Mouse (Mus musculus): ENCODE results near the gene Zfp658. TPM values are rescaled to one million over a fixed set of nuclear protein-coding genes. Genes with fewer than 3 reads are reported as not detected.

Zfp658 gene
- polyA plus RNA-seq (2015; fragmentation: Nextera tagmentation; extraction: Ambion mirVana) = 6.9 and 7.9 TPM in 2 replicates

GRCm38 (mm10) chr7:43562006-43562633, at the start of gene Zfp658:
TSS of gene Zfp658 (plus strand) at chr7:43562256.
- no peaks in the 10 kb centered on the region for H3K9me3 ChIP-seq (ENCODE audit: control insufficient read depth, low read length)
- peak within 1 kb of the TSS; percentile 83 for H3K4me2 ChIP-seq (ENCODE audit: low read length)
- 0% methylated on average over 27 of the region's 27 CpGs for WGBS
- peaks cover 9% of the 10 kb centered on the region; the same call in 1 of the 2 replicates for H3K36me3 ChIP-seq (ENCODE audit: control insufficient read depth, insufficient read depth, low read length)
- H3K9ac ChIP-seq (ENCODE audit: low read depth, low read length) = peak within 1 kb of the TSS; percentile 85
- H3K27ac ChIP-seq (ENCODE audit: low read depth, low read length) = peak within 1 kb of the TSS; percentile 85
- H3K27me3 ChIP-seq (replicated peaks; ENCODE audit: control insufficient read depth, insufficient read depth, low read length) = no peaks in the 10 kb centered on the region
- peak; percentile 95 for ATAC-seq
- peaks cover 11% of the 10 kb centered on the region for H3K4me1 ChIP-seq (ENCODE audit: control insufficient read depth, insufficient read depth, low read depth, low read length)
- peak within 1 kb of the TSS; percentile 81 for H3K4me3 ChIP-seq (ENCODE audit: low read length)

DNA sequence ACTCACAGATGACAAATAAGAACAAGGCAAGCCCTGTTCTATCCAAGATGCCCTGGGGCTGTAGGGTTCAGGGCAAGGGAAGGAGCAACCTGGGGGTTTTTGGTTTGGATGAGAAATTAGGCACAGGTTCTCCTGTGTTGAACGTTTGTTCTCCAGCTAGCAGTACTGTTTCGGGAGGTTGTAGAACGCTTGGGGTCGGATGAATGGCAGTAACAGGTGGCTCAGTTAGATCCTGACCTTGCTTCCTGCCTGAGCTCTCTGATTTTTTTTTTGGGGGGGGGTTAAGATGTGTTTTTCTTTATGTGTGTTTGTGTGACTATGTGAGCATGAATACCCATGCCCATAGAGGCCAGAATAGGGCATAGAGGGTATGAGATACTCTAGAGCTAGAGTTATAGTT, 49.5 kb upstream of the Zfp658 start:
- whole genome bisulfite sequencing = 81% methylated on average over 4 of the region's 4 CpGs
- no peak overlapping the region for H3K4me3 ChIP-seq (ENCODE audit: low read length)
- no peak overlapping the region for H3K9ac ChIP-seq (ENCODE audit: low read depth, low read length)
- H3K4me2 ChIP-seq (ENCODE audit: low read length) = no peak overlapping the region
- H3K27me3 ChIP-seq (replicated peaks; ENCODE audit: control insufficient read depth, insufficient read depth, low read length) = no peaks in the 10 kb centered on the region
- H3K36me3 ChIP-seq (ENCODE audit: control insufficient read depth, insufficient read depth, low read length) = no peaks in the 10 kb centered on the region
- H3K9me3 ChIP-seq (ENCODE audit: control insufficient read depth, low read length) = no peaks in the 10 kb centered on the region
- no peak for ATAC-seq
- H3K4me1 ChIP-seq (ENCODE audit: control insufficient read depth, insufficient read depth, low read depth, low read length) = no peaks in the 10 kb centered on the region
- no peak overlapping the region for H3K27ac ChIP-seq (ENCODE audit: low read depth, low read length)

DNA sequence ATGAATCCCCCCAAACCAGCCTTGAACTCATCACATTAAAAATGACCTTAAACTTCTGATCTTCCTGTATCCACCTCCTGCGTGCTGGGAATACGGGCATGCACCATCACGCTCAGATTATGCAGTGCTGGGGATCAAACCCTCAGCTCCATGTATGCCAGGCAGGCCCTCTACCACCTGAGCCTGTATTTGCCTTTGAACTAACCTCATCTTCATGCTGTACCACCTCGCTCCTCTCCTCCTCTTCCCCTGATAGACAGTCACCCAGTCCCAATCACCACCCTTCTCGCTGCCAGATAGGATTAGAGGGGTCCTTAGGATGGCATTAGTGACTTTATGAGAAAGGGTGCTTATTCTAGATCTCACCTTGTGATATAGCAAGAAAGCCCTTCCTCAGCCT, 47.0 kb upstream of the Zfp658 start:
- H3K27ac ChIP-seq (ENCODE audit: low read depth, low read length) = no peak overlapping the region
- H3K9me3 ChIP-seq (ENCODE audit: control insufficient read depth, low read length) = no peaks in the 10 kb centered on the region
- H3K27me3 ChIP-seq (replicated peaks; ENCODE audit: control insufficient read depth, insufficient read depth, low read length) = no peaks in the 10 kb centered on the region
- H3K9ac ChIP-seq (ENCODE audit: low read depth, low read length) = no peak overlapping the region
- WGBS = 87% methylated on average over 5 of the region's 5 CpGs
- no peaks in the 10 kb centered on the region for H3K36me3 ChIP-seq (ENCODE audit: control insufficient read depth, insufficient read depth, low read length)
- no peak for ATAC-seq
- H3K4me2 ChIP-seq (ENCODE audit: low read length) = no peak overlapping the region
- H3K4me3 ChIP-seq (ENCODE audit: low read length) = no peak overlapping the region
- no peaks in the 10 kb centered on the region for H3K4me1 ChIP-seq (ENCODE audit: control insufficient read depth, insufficient read depth, low read depth, low read length)

DNA sequence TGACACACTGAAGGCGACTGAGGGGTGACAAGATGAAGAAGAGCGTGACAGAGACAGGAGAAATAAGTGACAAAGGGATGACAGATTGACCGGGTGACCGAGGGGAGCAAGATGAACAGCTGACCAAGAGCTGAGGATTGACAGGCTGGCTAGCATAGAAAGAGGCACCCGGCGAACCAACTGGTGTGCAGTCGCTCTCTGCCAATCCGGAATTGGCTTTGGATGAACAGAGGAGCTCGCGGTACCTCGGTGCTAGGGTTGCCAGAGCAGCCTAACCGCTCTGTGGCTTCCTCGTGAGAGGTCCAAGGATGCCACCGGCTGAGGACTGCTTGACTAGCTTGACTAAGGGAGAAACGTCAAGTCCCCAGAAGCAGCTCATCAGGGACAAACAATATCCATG, 43.7 kb upstream of the Zfp658 start:
- H3K9me3 ChIP-seq (ENCODE audit: control insufficient read depth, low read length) = no peaks in the 10 kb centered on the region
- no peaks in the 10 kb centered on the region for H3K4me1 ChIP-seq (ENCODE audit: control insufficient read depth, insufficient read depth, low read depth, low read length)
- H3K27me3 ChIP-seq (replicated peaks; ENCODE audit: control insufficient read depth, insufficient read depth, low read length) = no peaks in the 10 kb centered on the region
- no peak overlapping the region for H3K27ac ChIP-seq (ENCODE audit: low read depth, low read length)
- H3K4me2 ChIP-seq (ENCODE audit: low read length) = no peak overlapping the region
- H3K4me3 ChIP-seq (ENCODE audit: low read length) = no peak overlapping the region
- ATAC-seq = no peak
- H3K9ac ChIP-seq (ENCODE audit: low read depth, low read length) = no peak overlapping the region
- no peaks in the 10 kb centered on the region for H3K36me3 ChIP-seq (ENCODE audit: control insufficient read depth, insufficient read depth, low read length)
- WGBS = 81% methylated on average over 15 of the region's 15 CpGs

DNA sequence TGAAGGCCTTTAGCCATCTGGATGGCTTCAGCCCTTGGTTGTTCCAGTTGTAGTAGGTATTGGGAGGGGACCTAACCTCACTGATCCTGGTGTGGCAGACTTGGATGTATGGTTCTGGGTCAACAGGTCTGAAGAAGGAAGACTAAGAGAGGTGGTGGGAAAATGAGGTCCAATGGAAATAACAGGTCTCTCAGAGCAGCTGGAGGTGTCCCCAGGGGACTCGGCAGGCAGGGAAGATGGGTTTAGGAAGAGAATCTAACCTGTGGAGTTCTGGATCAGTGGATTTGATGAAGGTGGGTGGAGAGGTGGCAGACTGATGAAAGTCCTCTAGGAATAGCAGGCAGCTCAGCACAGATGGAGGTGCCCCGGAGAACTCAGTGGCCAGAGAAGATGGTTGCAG, 39.3 kb upstream of the Zfp658 start:
- no peak for ATAC-seq
- H3K9ac ChIP-seq (ENCODE audit: low read depth, low read length) = no peak overlapping the region
- no peak overlapping the region for H3K27ac ChIP-seq (ENCODE audit: low read depth, low read length)
- no peaks in the 10 kb centered on the region for H3K9me3 ChIP-seq (ENCODE audit: control insufficient read depth, low read length)
- WGBS = 93% methylated on average over 2 of the region's 2 CpGs
- H3K4me2 ChIP-seq (ENCODE audit: low read length) = no peak overlapping the region
- H3K27me3 ChIP-seq (replicated peaks; ENCODE audit: control insufficient read depth, insufficient read depth, low read length) = no peaks in the 10 kb centered on the region
- H3K4me3 ChIP-seq (ENCODE audit: low read length) = no peak overlapping the region
- H3K36me3 ChIP-seq (ENCODE audit: control insufficient read depth, insufficient read depth, low read length) = no peaks in the 10 kb centered on the region
- H3K4me1 ChIP-seq (ENCODE audit: control insufficient read depth, insufficient read depth, low read depth, low read length) = no peaks in the 10 kb centered on the region

- WGBS = 62% methylated on average over 3 of the region's 3 CpGs
- no peak for ATAC-seq
- H3K4me1 ChIP-seq (ENCODE audit: control insufficient read depth, insufficient read depth, low read depth, low read length) = no peaks in the 10 kb centered on the region
- no peak overlapping the region for H3K27ac ChIP-seq (ENCODE audit: low read depth, low read length)
- H3K9me3 ChIP-seq (ENCODE audit: control insufficient read depth, low read length) = no peaks in the 10 kb centered on the region
- H3K27me3 ChIP-seq (replicated peaks; ENCODE audit: control insufficient read depth, insufficient read depth, low read length) = no peaks in the 10 kb centered on the region
- H3K4me3 ChIP-seq (ENCODE audit: low read length) = no peak overlapping the region
- no peak overlapping the region for H3K9ac ChIP-seq (ENCODE audit: low read depth, low read length)
- no peaks in the 10 kb centered on the region for H3K36me3 ChIP-seq (ENCODE audit: control insufficient read depth, insufficient read depth, low read length)
- H3K4me2 ChIP-seq (ENCODE audit: low read length) = no peak overlapping the region
These were observed 36.7 kb upstream of the Zfp658 start for GRCm38 (mm10) chr7:43525313-43525712.

DNA sequence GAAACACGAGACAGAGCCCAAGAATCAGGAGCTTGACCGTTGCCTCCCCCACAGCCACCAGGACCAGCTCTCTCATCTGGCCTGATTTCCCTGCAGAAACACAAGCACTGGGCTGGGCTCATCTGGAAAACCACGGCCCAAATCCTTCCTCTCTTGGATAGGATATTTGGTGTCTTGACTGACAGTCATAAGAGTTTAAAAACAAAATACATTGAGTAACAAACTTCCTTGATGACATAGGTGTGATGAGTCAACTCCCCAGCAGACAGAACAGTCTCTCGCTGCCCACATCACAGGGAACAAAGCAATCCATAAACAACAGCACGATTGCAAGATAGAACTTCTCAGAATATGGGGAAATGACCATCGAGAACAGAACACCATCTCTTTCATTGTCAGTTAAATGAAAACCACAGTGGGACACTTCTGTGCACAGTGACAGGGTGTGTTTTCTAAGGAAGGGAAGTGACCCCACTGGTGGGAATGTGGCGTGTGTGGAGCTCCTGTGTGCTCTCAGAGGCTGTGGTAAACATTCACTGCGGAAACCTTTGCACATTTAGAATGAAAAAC, 31.8 kb upstream of the Zfp658 start:
- Histone ChIP-seq H3K9me3 (ENCODE audit: control insufficient read depth, low read length) (no peaks in the 10 kb centered on the region), H3K4me1 (ENCODE audit: control insufficient read depth, insufficient read depth, low read depth, low read length) (no peaks in the 10 kb centered on the region), H3K4me2 (ENCODE audit: low read length) (no peak overlapping the region), H3K9ac (ENCODE audit: low read depth, low read length) (no peak overlapping the region), H3K4me3 (ENCODE audit: low read length) (no peak overlapping the region), H3K27me3 (replicated peaks; ENCODE audit: control insufficient read depth, insufficient read depth, low read length) (no peaks in the 10 kb centered on the region), H3K27ac (ENCODE audit: low read depth, low read length) (no peak overlapping the region), H3K36me3 (ENCODE audit: control insufficient read depth, insufficient read depth, low read length) (no peaks in the 10 kb centered on the region)
- ATAC-seq = no peak
- 71% methylated on average over 8 of the region's 8 CpGs for WGBS

DNA sequence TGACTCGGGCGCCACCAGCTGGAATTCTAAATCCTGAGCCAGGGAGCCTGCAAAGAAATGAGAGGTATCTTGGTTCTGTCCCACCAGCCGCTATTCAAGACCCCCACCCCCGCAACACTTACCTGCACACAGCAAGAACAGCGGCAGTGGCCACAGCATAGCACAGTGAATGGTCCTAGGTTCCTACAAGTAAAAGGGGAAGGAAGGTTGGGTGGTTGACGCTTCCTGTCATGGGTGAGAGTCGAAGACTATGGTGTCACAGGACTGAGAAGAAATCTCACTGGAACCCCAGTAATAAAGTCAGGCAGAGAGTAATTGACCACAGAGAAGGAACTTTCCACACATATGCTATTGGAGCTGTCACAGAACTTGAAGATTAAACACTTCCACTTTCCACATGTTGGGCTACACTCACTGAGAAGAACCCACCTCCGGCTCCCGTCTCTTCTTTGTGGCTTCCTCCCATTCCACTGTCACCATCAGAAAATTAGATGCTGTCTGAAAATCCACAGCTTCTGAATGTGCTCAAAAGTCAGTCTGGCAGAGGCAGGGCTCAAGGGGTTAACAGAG, 29.0 kb upstream of the Zfp658 start:
- 89% methylated on average over 9 of the region's 9 CpGs for WGBS
- H3K4me1 ChIP-seq (ENCODE audit: control insufficient read depth, insufficient read depth, low read depth, low read length) = no peaks in the 10 kb centered on the region

GRCm38 (mm10) chr7:43538524-43538923, 23.5 kb upstream of the Zfp658 start:
- no peaks in the 10 kb centered on the region for H3K9me3 ChIP-seq (ENCODE audit: control insufficient read depth, low read length)
- WGBS = 70% methylated on average over 4 of the region's 4 CpGs
- no peak overlapping the region for H3K27ac ChIP-seq (ENCODE audit: low read depth, low read length)
- H3K4me2 ChIP-seq (ENCODE audit: low read length) = no peak overlapping the region
- no peaks in the 10 kb centered on the region for H3K27me3 ChIP-seq (replicated peaks; ENCODE audit: control insufficient read depth, insufficient read depth, low read length)
- no peak overlapping the region for H3K9ac ChIP-seq (ENCODE audit: low read depth, low read length)
- no peaks in the 10 kb centered on the region for H3K36me3 ChIP-seq (ENCODE audit: control insufficient read depth, insufficient read depth, low read length)
- no peak overlapping the region for H3K4me3 ChIP-seq (ENCODE audit: low read length)
- no peak for ATAC-seq
- no peaks in the 10 kb centered on the region for H3K4me1 ChIP-seq (ENCODE audit: control insufficient read depth, insufficient read depth, low read depth, low read length)

More for the DNA sequence above, 29.0 kb upstream of the Zfp658 start:
- no peaks in the 10 kb centered on the region for H3K36me3 ChIP-seq (ENCODE audit: control insufficient read depth, insufficient read depth, low read length)
- H3K4me2 ChIP-seq (ENCODE audit: low read length) = no peak overlapping the region
- H3K4me3 ChIP-seq (ENCODE audit: low read length) = no peak overlapping the region
- no peak overlapping the region for H3K9ac ChIP-seq (ENCODE audit: low read depth, low read length)
- no peak overlapping the region for H3K27ac ChIP-seq (ENCODE audit: low read depth, low read length)
- H3K27me3 ChIP-seq (replicated peaks; ENCODE audit: control insufficient read depth, insufficient read depth, low read length) = no peaks in the 10 kb centered on the region
- ATAC-seq = no peak
- H3K9me3 ChIP-seq (ENCODE audit: control insufficient read depth, low read length) = no peaks in the 10 kb centered on the region
